Mouse (Mus musculus) CH12.LX (cell line): ENCODE measurements at regions not wholly inside any gene's neighbourhood (a gene's known extent, or its start where the extent isn't known, plus 50 kb on each side); places are given as distances from the start of the nearest gene placed in this dataset.

Experiments used
- DNase-seq: peaks from one replicate; pipeline ENCODE4 v3.0.0-alpha.2; 2013; ENCODE audit errors: extremely low read depth
- H3K27ac ChIP-seq: 2 replicates; pipeline ENCODE4 v1.5.1; 2012; ENCODE audit warnings: low read depth, mild to moderate bottlenecking, control low read depth, moderate library complexity; ENCODE audit not compliant: insufficient read depth
- H3K27me3 ChIP-seq: replicated peaks from 2 replicates; pipeline ENCODE3; 2012; ENCODE audit warnings: inconsistent platforms
- H3K36me3 ChIP-seq, 2 experiments: replicated peaks in 1 of 2; 2 replicates each; pipeline versions ENCODE3 to v1.6.1; 2012; ENCODE audit warnings: inconsistent platforms in 1 of 2, low read length in 1 of 2, mild to moderate bottlenecking in 1 of 2, mixed read lengths in 1 of 2, moderate library complexity in 1 of 2; ENCODE audit not compliant: control insufficient read depth in 1 of 2, insufficient read depth in 1 of 2
- H3K4me1 ChIP-seq, 2 experiments: 2 replicates each; pipeline ENCODE4 v1.6.1; 2012; ENCODE audit warnings: inconsistent platforms in 1 of 2, moderate library complexity in 1 of 2; ENCODE audit not compliant: insufficient read depth in 2 of 2, control insufficient read depth in 1 of 2
- H3K4me2 ChIP-seq: 2 replicates; pipeline ENCODE4 v1.6.1; 2012; ENCODE audit warnings: low read depth, mild to moderate bottlenecking, control low read depth; ENCODE audit not compliant: poor library complexity, insufficient read depth, severe bottlenecking
- H3K4me3 ChIP-seq, 3 experiments: fragments of 150-350 bp in 1 of 3; sonication (generic) in 1 of 3; replicated peaks in 1 of 3; 2 replicates each; pipeline versions ENCODE3 to v1.5.1; 2011 to 2012; ENCODE audit warnings: low read depth in 2 of 3, low read length in 2 of 3, mild to moderate bottlenecking in 2 of 3, moderate library complexity in 2 of 3, control low read depth in 1 of 3, improper control_type of control experiment in 1 of 3, inconsistent platforms in 1 of 3, mixed read lengths in 1 of 3; ENCODE audit not compliant: poor library complexity in 1 of 3
- H3K79me2 ChIP-seq: replicated peaks from 2 replicates; pipeline ENCODE4 v1.6.1; 2012; ENCODE audit warnings: mild to moderate bottlenecking, moderate library complexity; ENCODE audit not compliant: control insufficient read depth, poor library complexity, insufficient read depth, severe bottlenecking; ENCODE audit errors: extremely low read depth
- H3K9ac ChIP-seq: 2 replicates; pipeline ENCODE4 v1.6.1; 2012; ENCODE audit warnings: low read depth, mild to moderate bottlenecking, control low read depth, moderate library complexity; ENCODE audit not compliant: insufficient read depth
- H3K9me3 ChIP-seq: replicated peaks from 2 replicates; pipeline ENCODE3; 2012; ENCODE audit warnings: low read length, inconsistent platforms, mixed read lengths
- BHLHE40 ChIP-seq: IDR thresholded peaks from 2 replicates; pipeline ENCODE4 v1.6.1; 2011; ENCODE audit warnings: mild to moderate bottlenecking, low read depth, low read length, improper control_type of control experiment
- CHD1 ChIP-seq: IDR thresholded peaks from 2 replicates; pipeline ENCODE4 v1.6.1; 2012; ENCODE audit warnings: low read depth, low read length, improper control_type of control experiment, inconsistent platforms
- CHD2 ChIP-seq: IDR thresholded peaks from 2 replicates; pipeline ENCODE4 v1.6.1; 2011; ENCODE audit warnings: low read length, improper control_type of control experiment
- CTCF ChIP-seq, 2 experiments: IDR thresholded peaks in 1 of 2; conservative IDR thresholded peaks in 1 of 2; 2 replicates each; pipeline ENCODE4 v1.5.1; 2011 to 2012; ENCODE audit warnings: low read depth in 2 of 2, low read length in 2 of 2, improper control_type of control experiment in 1 of 2, inconsistent platforms in 1 of 2, mild to moderate bottlenecking in 1 of 2, moderate library complexity in 1 of 2
- E2F4 ChIP-seq: IDR thresholded peaks from 2 replicates; pipeline ENCODE4 v1.6.1; 2011; ENCODE audit warnings: low read depth, low read length, improper control_type of control experiment; ENCODE audit not compliant: insufficient replicate concordance
- ETS1 ChIP-seq: conservative IDR thresholded peaks from 2 replicates; pipeline ENCODE4 v1.6.1; 2012; ENCODE audit warnings: low read depth, mild to moderate bottlenecking, inconsistent platforms, low read length, improper control_type of control experiment, moderate library complexity
- GABPA ChIP-seq: IDR thresholded peaks from 2 replicates; pipeline ENCODE4 v1.6.1; 2012; ENCODE audit warnings: low read depth, low read length, improper control_type of control experiment, inconsistent platforms; ENCODE audit not compliant: insufficient replicate concordance
- JUN ChIP-seq: IDR thresholded peaks from 2 replicates; pipeline ENCODE4 v1.6.1; 2011; ENCODE audit warnings: low read depth, mild to moderate bottlenecking, low read length, improper control_type of control experiment, moderate library complexity; ENCODE audit not compliant: insufficient read depth
- MEF2A ChIP-seq: IDR thresholded peaks from 2 replicates; pipeline ENCODE4 v1.6.1; 2014; ENCODE audit warnings: low read depth, mild to moderate bottlenecking, inconsistent platforms, low read length, improper control_type of control experiment, borderline replicate concordance
- MXI1 ChIP-seq: IDR thresholded peaks from 2 replicates; pipeline ENCODE4 v1.6.1; 2011; ENCODE audit warnings: mild to moderate bottlenecking, low read depth, low read length, improper control_type of control experiment
- PAX5 ChIP-seq: IDR thresholded peaks from 2 replicates; pipeline ENCODE4 v1.6.1; 2012; ENCODE audit warnings: low read length, inconsistent platforms, mixed read lengths
- POLR2AphosphoS2 ChIP-seq: IDR thresholded peaks from 2 replicates; pipeline ENCODE4 v1.6.1; 2011; ENCODE audit warnings: low read depth, low read length, improper control_type of control experiment
- RAD21 ChIP-seq: IDR thresholded peaks from 2 replicates; pipeline ENCODE4 v1.6.1; 2011; ENCODE audit warnings: low read depth, mild to moderate bottlenecking, low read length, improper control_type of control experiment, moderate library complexity
- SMC3 ChIP-seq: IDR thresholded peaks from 2 replicates; pipeline ENCODE4 v1.6.1; 2011; ENCODE audit warnings: low read depth, low read length, improper control_type of control experiment
- USF1 ChIP-seq: IDR thresholded peaks from 2 replicates; pipeline ENCODE4 v1.6.1; 2014; ENCODE audit warnings: low read depth, mild to moderate bottlenecking, inconsistent platforms, low read length, improper control_type of control experiment
- ZMIZ1 ChIP-seq: IDR thresholded peaks from 2 replicates; pipeline ENCODE4 v1.6.1; 2012; ENCODE audit warnings: low read depth, mild to moderate bottlenecking, inconsistent platforms, low read length, improper control_type of control experiment
- dilution Hi-C: fragments of 300-500 bp; cut with MboI; formaldehyde crosslinking; loops from 2 replicates; pipeline ENCODE4 v1.14.3; 2020; ENCODE audit warnings: low sequenced_read_pairs; ENCODE audit not compliant: extremely low pct_unique_long_range_greater_than_20kb, extremely low pct_ligation_motif_present
- in situ Hi-C: fragments of 300-500 bp; cut with MboI; formaldehyde crosslinking; loops from 3 replicates; pipeline ENCODE4 v1.14.3; 2019; ENCODE audit warnings: low sequenced_read_pairs, low pct_ligation_motif_present, low pct_unique_long_range_greater_than_20kb, mixed read lengths

DNA sequence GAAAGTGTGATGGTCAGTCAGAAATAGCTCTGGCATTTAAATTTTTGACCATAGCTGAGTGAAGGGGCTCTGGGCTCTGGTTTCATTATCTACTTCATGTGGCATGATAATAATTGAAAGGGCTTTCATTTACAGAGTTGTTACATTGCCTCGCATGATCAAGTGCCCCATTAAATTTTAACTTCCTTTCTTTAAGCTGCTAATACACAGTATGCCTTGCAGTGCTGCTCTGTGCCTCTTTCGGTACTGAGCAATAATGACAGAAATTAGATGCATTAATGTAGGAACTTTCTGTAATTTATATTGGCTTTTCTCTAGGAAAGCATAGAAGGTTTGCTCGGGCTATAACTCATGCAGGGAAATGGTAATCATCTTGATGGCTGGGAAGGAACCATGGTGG, 179.1 kb downstream of the AI593442 start:
- Histone ChIP-seq H3K9ac (no peak overlapping the region), H3K79me2 (no peaks in the 10 kb centered on the region), H3K27me3 (no peaks in the 10 kb centered on the region), H3K4me1 (no peaks in the 10 kb centered on the region), H3K36me3 (no peaks in the 10 kb centered on the region), H3K4me2 (no peak overlapping the region), H3K9me3 (no peaks in the 10 kb centered on the region), H3K27ac (no peak overlapping the region), H3K4me3 (no peak overlapping the region)
- dilution Hi-C loops, result no loop called here
- TF ChIP-seq BHLHE40, result no peak
- TF ChIP-seq SMC3, result no peak
- TF ChIP-seq ETS1, result no peak
- no peak for TF ChIP-seq MEF2A
- no peak for TF ChIP-seq CHD2
- no peak for TF ChIP-seq PAX5
- no peak for TF ChIP-seq GABPA
- TF ChIP-seq POLR2AphosphoS2, result no peak
- no peak for TF ChIP-seq E2F4
- in situ Hi-C loops, result no loop called here
- no peak for DNase-seq

GRCm38 (mm10) chr9:52495483-52496270, 183.9 kb downstream of the AI593442 start:
- Histone ChIP-seq H3K4me3 (no peak overlapping the region), H3K4me1 (no peaks in the 10 kb centered on the region), H3K79me2 (no peaks in the 10 kb centered on the region), H3K9me3 (no peaks in the 10 kb centered on the region), H3K27ac (no peak overlapping the region), H3K9ac (no peak overlapping the region), H3K27me3 (no peaks in the 10 kb centered on the region), H3K4me2 (no peak overlapping the region), H3K36me3 (no peaks in the 10 kb centered on the region)
- in situ Hi-C loops, result no loop called here
- DNase-seq, result peak; percentile 55
- peak; percentile 58 for TF ChIP-seq RAD21
- TF ChIP-seq CTCF (conservative IDR thresholded peaks at IDR 0.05 in 1 of 2, IDR thresholded peaks at IDR 0.05 in 1 of 2; ENCODE audit: low read depth in 2 of 2, low read length in 2 of 2), result peak; percentile 54 to 74
- peak; percentile 56 for TF ChIP-seq SMC3
- TF ChIP-seq ZMIZ1, result no peak
- TF ChIP-seq MXI1, result no peak
- dilution Hi-C loops, result no loop called here

DNA sequence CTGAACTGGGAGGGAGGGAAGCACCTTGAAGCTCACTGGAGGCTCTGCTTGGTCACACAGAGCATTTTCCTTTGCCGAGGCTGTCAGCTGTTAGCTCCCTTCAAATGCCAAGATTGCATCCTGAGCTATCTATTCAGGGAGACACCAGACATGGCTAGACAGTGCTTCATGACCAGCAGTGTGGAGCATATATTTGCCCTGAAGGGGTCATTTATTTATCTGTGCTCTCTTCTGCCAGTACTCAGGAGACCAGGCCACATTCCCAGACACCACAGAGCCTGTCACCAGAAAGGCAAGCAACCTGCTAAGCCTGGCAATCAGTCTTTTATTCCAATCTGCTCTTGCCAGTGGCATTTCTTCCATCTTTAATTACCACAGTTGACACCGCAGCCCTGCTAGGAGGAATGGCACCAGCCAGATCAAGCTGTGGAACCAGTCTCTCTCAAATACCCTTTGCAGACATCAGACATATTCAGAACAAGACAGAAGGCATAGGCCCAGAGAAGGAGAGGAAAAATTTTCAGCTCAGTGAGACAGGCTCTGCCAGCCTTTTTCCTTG, 186.6 kb downstream of the AI593442 start:
- in situ Hi-C loops (no loop called here), dilution Hi-C loops (no loop called here)
- H3K4me3 ChIP-seq, result no peak overlapping the region
- H3K27ac ChIP-seq, result no peak overlapping the region
- no peaks in the 10 kb centered on the region for H3K27me3 ChIP-seq
- H3K9me3 ChIP-seq, result no peaks in the 10 kb centered on the region
- no peaks in the 10 kb centered on the region for H3K36me3 ChIP-seq
- H3K4me1 ChIP-seq, result no peaks in the 10 kb centered on the region
- no peak overlapping the region for H3K9ac ChIP-seq
- TF ChIP-seq MEF2A, result no peak
- no peak for TF ChIP-seq USF1
- no peak for TF ChIP-seq CTCF (conservative IDR thresholded peaks at IDR 0.05 in 1 of 2, IDR thresholded peaks at IDR 0.05 in 1 of 2; ENCODE audit: low read depth in 2 of 2, low read length in 2 of 2)
- no peak for TF ChIP-seq GABPA
- TF ChIP-seq CHD2, result no peak
- no peak for TF ChIP-seq PAX5
- no peak for TF ChIP-seq JUN
- no peak for TF ChIP-seq CHD1
- DNase-seq, result no peak
- H3K79me2 ChIP-seq, result no peaks in the 10 kb centered on the region
- H3K4me2 ChIP-seq, result no peak overlapping the region
